Mouse (Mus musculus): ENCODE measurements around the gene Slc15a3. TPM values are rescaled to one million over a fixed set of nuclear protein-coding genes. Genes with fewer than 3 reads are reported as not detected.
A peak's percentile ranks its signal among the peaks of the same experiment; 100 is the strongest.

Slc15a3 gene
- total RNA-seq, 2 experiments from 2014 or later, result 0.82 to 1.2 TPM

DNA sequence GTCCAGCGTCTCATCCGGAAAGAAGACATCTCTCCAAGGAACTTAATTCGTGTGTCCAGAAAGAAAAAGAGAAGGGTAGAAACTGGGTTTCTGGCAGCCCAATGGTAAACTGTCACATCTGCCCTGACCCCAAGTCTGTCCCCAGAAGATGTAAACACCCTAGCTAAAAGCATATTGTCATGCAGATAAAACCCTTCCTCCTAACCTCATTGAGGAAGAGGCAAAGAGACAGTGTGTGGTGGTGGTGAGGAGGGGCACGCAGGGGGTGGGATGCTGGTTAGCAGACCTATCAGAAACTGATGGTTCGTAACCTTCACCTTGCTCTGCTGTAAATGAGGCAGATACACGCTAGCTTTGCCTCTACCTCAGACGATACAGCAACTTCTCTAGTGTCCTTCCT lies 18.2 kb upstream of the Slc15a3 start:
- DNase-seq, result no peak
- intact Hi-C loops (cut with DNase I), result no loop called here

DNA sequence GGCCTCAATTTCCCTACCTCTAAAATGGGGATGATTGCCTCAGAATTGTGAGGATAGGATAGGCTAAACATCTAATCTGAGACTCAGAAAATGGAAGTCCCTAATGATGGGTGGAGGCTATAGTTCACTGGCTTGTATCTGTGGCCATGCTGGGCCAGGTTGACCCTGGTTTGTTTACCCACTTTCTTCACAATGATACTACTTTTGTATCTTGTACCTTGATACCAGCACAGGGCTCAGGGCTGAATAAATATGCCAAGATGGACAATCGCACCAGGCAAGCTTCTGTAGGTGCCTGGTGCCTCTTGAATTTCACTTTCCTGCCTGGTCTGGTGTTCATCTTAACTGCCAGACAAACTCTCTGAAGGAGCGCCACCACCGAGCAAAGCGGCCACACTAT lies 17.0 kb upstream of the Slc15a3 start:
- intact Hi-C loops (cut with DNase I), result no loop called here

DNA sequence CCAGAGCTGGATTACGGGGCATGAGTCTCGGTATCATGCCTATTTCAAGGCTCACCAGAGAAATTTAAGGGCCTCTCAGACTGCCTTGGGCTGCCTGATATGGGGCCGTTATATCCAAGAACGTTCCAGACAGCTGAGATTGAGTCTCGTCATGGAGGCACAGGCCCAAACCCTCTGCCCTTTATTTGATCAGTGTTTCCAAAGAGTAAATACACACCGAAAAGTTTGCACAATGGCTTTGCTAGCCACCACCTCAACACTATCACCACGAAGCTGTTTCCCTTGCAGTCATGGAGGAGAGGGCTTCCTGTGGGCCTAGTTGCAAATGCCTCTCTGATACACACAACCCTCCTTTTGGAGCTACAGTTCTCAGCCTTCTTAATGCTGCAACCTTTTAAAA lies 15.5 kb upstream of the Slc15a3 start:
- no peak for DNase-seq
- intact Hi-C loops (cut with DNase I), result no loop called here

More for the DNA sequence above, 17.0 kb upstream of the Slc15a3 start:
- no peak for DNase-seq

DNA sequence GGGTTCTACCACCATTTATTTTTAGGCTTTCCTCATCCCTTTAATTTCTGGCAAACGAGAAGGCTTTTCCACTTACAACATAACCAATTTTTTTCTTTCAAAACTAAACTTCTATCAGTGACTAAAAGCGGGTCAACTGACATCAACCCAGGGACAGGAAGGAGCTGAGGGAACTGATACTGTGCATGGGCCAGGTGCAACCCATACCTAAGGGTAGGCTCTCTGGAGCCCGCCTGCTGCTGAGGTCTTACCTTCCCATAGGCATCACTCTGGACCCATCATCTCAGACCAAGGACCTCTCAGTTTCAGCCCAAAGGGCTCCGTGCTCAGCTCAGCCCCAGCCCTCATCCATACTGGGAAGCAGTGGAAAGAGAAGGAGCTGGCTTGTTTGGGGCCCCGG lies 11.2 kb upstream of the Slc15a3 start:
- no peak for DNase-seq
- intact Hi-C loops (cut with DNase I), result no loop called here

DNA sequence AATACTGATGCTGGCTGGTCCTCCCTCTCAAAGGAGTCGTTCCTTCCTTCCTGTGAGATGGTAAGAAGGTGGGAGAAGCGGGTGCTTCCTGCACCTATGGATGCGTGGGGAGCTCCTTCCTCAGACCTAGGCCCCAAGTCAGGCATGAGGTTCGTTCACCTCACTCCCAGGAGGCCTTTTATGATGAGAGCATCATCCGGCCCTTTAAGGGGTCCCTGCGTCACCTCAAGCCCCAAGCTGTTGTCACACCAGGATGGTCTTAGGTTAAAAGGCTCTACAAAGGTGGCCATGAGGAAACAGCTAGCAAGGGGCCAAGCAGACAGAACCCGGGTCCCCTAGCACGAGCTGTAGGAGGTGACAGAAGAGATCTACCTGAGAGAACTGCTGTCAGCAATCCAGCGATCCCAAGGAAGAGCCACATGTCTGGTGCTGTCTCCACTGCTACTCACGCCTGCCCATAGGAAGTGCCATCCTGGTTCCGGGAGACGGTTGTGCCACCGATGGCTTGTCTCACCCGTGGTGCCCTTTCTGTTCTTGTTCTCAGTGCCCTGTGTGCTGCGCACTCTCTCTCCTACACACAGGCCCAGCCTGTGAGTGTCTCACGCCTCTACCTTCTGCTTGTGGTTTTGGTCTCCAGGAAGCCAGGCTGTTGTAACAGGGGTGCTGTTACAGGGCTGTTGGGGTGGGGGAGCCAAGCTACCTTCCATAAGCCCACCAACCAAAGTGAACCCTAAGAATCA lies 9.9 kb upstream of the Slc15a3 start, which contains the start of gene Cd6:
Gene Cd6 (minus strand): TSS at position 623 of the 740 bp plus-strand sequence.
- DNase-seq, result no peak
- intact Hi-C loops (cut with DNase I), result no loop called here

DNA sequence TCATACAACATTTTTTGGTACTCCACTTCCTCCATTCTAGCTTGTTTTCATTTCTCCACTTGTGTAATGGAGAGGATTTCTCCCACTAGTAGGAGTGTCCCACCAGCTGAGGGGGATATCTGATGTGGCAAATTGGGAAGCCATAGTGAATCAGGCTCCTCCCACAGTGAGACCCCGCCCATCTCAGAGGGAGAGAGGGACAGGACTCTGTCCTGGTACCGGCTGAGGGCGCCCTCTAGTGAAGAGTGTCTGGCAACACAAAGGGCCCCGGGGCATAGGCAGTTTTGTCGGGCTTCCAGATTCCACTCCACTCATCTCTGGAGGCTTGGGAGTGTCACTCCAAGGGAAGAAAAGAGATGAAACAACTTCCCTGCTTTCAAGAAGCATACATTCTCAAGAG lies 8.1 kb upstream of the Slc15a3 start:
- peak; percentile 86 for DNase-seq
- intact Hi-C loops (cut with DNase I), result no loop called here

DNA sequence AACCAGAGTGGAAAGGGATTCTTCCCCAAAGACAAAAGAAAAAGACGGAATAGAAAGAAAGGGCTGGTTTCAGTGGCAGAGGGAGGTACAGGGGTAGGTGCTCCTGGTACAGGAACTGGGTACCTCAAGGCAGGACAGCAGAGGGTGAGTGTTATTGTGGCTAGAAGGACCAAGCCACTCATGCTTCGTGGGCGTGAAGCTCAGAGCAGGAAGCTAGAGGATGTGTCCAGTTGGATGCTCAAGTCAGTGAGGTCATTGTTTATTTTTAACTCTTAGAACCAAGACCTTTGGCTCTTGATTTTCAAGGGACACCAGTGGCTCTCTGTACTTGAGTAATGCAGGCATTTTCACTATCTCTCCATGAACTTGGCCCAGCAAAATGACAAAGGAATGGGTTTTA lies 7.5 kb upstream of the Slc15a3 start:
- intact Hi-C loops (cut with DNase I), result no loop called here
- no peak for DNase-seq

DNA sequence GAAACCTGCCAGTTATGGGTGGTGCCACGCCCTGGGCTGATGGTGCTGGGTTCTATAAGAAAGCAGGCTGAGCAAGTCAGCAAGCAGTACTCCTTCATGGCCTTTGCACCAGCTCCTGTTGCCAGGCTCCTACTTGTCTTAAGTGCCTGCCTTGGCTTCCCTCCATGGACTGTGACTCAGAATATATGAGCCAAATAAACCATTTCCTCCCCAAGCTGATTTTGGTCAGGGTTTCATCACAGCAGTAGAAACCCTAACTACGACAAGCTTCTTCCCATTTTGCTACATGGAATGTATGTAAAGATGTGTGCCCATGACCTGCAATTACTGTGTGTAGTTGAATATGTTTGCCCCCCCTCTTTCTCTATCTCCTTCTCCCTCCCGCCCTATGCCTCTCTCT lies 5.9 kb upstream of the Slc15a3 start:
- no peak for DNase-seq
- intact Hi-C loops (cut with DNase I), result no loop called here

DNA sequence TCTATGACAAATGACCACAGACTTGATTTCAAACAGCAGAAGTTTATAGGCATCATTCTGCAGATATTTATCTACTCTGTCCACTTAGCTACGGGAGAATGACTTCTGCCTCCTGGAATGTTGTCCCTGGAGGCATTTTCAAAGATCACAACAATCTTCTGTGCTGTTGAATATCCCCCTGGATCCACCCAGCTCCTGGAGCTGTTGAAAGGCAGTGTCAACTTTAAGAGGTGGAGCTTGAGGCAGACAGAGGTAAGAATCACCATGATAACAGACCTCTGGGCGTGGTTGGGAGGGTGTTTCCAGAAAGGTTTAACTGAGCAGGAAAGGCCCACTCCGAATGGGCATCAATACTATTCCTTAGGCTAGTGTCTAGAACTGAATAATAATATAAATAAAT lies 3.9 kb upstream of the Slc15a3 start:
- intact Hi-C loops (cut with DNase I), result no loop called here
- DNase-seq, result no peak

DNA sequence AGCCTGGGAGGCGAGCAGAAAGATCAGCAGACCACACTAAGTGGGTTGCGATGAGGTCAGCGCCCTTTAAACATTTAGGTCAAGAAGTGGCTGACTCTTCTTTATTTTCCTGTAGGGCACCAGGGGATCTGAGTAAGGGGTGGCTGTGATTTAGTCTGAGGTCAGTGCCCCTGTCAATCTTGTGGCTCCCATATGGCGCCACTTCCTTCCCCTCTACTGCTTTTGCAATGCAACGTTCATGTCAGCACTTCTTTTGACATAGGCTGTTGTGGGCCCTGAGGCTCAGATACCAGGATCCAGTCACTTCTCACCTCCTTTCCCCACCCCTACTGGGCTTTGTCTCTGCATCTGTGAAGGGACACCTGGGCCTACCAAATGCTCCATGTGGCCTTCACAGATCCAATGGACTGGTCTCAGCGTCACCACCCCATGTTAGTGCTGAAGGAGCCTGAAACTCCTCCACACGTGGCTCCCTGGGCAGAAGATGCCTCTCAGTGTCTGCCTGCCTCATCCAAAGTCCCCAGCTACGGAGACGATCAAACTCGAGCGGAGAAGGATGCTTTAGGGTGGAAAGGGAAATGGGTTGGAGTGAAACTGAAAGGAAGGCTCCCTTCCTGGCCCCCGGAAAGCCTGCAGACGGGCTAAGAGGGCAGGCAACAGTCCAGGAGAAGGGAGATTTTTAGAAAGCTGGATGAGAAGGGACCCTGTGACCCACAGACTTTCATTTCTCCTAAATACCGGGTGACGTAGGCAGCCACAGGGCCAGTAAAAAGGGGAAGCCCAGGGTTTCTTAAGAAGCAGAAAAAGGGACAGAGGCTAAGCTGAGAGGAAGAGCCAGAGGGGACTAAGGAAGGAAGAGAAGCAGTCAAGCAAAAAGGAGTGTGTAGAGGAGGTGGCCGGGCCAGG lies 2.4 kb downstream of the Slc15a3 start:
- DNase-seq, result no peak
- intact Hi-C loops (cut with DNase I), result no loop called here

DNA sequence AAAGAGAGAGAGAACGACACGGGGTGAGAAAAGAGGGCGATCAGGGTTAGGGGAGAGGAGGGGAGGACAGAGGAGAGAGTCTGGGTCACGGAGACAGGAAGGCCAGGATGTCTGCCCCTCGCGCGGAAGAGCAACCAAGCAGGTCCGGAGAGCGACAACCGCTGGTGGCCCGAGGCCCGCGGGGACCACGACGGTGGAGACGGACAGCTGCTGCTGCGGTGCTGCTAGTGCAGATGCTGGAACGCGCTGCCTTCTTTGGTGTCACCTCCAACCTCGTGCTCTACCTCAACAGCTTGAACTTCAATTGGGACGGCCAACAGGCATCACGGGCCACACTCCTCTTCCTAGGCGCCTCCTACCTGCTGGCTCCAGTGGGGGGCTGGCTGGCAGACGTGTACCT lies 3.4 kb downstream of the Slc15a3 start:
- intact Hi-C loops (cut with DNase I), result no loop called here
- DNase-seq, result no peak

DNA sequence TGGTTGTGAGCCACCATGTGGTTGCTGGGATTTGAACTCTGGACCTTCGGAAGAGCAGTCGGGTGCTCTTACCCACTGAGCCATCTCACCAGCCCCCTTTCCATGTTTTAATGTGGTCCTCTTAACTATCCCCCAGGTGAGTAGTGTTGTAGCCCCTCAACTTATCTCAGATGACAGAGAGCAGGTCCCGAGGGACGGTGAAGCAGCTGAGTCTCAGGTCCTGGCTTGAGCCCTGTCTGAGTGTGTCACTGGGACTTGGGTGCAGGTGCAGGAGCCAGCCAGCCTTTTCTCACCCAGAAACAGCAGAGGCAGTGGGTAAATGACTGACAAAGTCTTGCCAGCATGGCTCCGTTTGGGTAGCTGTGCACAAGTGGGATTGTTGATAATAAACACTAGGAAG lies 4.7 kb downstream of the Slc15a3 start:
- DNase-seq, result no peak
- intact Hi-C loops (cut with DNase I), result no loop called here

DNA sequence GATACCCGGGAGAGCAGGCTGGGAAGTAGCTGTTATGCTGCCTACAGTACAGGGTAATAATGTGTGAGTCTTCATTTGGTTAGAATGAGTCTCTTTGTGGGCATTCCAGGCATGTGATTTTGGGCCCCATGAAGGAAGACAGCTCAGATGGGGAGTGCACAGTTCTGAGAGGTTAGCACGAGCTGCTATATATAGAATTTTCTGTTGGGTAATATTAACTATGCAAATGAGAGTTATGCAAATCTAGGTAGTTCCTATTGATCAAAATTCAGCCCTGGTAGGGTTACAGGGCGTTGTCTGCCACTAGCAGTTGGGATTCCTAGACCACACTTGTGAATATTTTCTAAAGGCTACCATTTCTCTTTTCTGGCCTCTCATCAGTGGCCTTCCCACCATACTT lies 5.9 kb downstream of the Slc15a3 start:
- no peak for DNase-seq
- intact Hi-C loops (cut with DNase I), result no loop called here

DNA sequence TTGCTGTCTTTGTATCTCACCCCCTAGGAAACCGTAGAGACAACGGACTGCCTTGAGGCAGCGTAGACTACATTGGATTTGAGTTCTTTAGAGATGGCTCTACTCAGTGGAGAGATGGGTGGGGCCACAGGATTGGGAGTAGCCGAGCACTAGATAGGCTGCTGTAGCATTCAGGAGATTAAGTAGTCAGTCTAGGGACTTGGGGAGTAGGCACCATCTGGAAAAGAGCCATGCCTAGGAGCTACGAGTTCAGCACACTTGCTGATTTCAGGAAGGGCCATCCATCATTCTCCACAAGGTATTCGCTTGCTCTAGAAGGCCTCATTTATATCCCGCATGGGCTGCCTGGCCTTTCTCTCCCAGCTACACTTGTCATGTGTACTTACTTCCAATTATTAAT lies 6.6 kb downstream of the Slc15a3 start:
- DNase-seq, result no peak
- intact Hi-C loops (cut with DNase I), result no loop called here

DNA sequence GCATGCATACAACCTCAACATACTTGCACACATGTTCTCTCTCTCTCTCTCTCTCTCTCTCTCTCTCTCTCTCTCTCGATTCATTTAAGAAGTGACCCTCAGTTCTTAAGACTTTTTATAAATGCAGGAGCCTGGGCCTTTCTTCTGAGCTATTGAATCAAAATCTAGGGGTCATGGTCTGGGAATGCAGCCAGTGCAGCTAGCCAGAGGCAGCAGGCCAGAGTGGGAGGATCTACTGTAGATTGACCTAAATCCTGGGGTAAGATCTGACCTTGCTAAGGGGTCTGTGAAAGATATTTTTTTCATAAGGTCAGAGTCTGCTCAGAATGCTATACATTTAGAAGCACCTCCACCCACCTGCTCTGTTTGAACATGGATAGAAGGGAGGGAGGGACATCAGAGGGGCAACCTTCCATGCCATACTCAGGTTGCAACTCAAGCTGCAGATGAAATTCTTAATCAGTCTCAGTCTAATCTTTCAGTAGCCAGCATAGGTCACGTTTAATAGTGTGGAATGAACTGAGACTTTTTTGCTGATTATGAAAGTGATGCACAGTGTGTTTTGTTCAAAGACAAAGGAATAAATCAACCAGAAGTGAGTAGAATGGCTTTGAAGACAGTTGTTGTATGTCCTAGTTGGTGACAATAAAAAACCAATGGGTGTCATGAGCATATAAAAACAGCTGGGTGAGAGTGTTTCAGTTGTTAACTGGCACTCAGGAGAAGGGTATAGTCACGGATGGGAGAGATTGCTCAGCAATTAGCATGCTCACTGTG lies 8.0 kb downstream of the Slc15a3 start:
- peak; percentile 57 for DNase-seq
- intact Hi-C loops (cut with DNase I), result no loop called here

DNA sequence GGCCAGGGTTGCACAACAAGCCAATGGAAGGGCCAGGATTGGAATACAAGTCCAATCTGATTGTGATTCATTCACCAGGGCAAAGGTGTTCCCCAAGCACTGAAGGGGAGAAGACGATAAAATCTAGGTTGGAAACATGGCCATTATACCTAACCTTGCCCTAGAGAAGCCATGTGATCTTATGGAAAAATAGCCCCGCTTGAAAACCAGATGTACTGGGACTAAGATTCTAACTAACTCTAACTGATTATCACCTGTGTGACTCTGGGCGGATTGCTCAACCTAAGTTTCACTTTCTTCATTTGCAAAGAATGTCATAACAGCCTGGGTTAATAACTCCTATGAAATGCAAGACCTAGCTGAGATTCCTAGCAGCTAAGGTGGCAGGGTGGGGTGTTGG lies 15.9 kb downstream of the Slc15a3 start:
- intact Hi-C loops (cut with DNase I), result no loop called here
- no peak for DNase-seq

DNA sequence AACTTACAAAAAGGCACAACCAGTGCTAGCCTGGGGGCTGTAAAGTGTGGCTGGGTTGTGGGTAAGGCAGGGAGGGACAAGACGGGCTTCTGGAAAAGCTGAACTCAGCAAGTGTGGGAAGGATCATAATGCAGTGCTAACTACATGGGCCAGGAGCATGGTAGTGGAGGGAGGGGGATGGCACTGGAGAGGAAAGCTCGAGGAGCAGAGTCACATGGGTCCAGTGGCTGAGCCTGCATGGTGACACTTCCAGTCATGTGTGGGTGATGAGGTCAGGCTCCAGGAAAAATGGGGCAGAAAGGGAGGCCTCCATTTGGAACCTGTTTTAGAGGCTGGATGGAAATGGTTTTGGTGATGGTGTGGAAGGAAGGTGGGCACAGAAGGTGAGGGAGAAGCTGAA lies 17.0 kb downstream of the Slc15a3 start:
- no peak for DNase-seq
- intact Hi-C loops (cut with DNase I), result no loop called here

DNA sequence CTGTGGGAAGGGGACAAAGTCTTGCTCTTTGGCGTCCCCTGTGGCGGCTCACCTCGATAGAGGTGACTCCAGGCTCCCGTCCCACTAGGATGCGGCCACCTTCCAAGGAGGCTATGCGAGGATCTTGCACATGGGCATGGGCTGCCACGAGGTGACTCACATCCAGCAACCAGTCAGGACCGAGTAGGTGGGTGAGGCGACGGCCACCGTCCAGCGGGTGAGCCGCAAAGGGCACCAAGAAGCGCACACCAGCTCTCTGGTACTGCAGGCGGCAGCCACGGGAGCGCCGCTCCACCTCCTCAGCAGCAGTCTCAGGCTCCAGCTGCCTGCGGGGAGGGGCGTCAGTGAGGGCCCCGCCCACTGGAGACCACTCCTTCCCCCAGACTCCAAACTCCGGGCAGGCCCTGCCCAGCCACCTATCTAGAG lies 20.6 kb downstream of the Slc15a3 start:
- no peak for DNase-seq
- intact Hi-C loops (cut with DNase I), result no loop called here

DNA sequence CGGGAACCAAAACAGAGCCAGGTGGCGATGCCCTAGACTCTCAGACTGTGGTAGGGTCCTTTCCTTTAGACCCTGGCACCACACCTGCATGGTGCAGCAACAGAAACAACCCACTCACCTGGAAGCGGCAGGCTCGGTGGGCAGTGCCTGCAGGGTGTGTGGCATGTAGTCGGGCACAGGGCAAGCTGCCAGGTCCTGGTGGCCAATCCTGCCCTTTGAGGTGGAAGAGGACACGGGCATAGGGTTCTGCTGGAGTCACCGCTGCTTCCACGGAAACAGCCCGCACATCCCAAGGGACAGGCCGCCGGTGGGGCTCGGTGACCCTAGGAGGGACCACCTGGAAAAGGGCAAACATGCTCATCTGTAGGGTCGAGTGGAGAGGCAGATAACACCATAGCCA lies 26.8 kb downstream of the Slc15a3 start:
- intact Hi-C loops (cut with DNase I), result loop anchor here (5.0 kb wide), 1 partner anchor 154 kb away; no protein-coding TSS in a partner anchor
- DNase-seq, result no peak

DNA sequence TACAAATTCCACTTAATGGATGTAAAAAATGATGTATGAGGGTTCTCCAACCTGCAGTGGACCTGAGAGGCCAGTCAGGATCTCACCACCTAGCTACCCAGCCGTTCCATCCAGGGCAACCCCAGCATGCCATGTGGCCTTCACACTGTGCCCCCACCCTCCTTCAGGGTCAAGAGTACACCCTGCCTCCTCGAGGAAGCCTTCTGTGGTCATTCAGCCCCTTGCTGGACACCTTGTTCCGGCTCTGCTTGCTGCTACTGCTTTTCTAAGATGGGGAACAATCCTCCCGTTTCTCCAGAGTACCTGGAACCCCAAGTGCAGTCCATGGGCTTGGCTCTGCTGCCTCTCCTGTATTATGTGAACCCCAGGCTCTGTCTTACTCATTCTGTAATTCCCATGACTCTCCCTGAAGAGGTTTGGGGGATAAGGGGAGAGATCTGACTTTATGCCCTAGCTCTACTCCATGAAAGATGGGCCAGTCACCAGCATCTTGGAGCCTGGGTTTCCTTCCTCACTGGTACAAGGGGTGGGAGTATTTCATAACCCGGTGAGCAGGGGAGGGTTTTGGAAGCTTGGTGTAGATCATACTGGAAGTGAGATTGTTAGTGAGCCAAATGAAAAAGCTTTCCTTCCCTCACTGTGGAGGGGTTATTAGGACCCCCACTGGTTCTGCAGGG lies 28.6 kb downstream of the Slc15a3 start:
- intact Hi-C loops (cut with DNase I), result loop anchor here (5.0 kb wide), 1 partner anchor 156 kb away; no protein-coding TSS in a partner anchor
- no peak for DNase-seq
